Mouse (Mus musculus): ENCODE data around the gene Chmp2b. TPM values are rescaled to one million over a fixed set of nuclear protein-coding genes. Genes with fewer than 3 reads are reported as not detected.

Chmp2b gene
- 194 and 213 TPM in 2 replicates for polyA plus RNA-seq (2015; fragmentation: Nextera tagmentation; extraction: Ambion mirVana)

DNA sequence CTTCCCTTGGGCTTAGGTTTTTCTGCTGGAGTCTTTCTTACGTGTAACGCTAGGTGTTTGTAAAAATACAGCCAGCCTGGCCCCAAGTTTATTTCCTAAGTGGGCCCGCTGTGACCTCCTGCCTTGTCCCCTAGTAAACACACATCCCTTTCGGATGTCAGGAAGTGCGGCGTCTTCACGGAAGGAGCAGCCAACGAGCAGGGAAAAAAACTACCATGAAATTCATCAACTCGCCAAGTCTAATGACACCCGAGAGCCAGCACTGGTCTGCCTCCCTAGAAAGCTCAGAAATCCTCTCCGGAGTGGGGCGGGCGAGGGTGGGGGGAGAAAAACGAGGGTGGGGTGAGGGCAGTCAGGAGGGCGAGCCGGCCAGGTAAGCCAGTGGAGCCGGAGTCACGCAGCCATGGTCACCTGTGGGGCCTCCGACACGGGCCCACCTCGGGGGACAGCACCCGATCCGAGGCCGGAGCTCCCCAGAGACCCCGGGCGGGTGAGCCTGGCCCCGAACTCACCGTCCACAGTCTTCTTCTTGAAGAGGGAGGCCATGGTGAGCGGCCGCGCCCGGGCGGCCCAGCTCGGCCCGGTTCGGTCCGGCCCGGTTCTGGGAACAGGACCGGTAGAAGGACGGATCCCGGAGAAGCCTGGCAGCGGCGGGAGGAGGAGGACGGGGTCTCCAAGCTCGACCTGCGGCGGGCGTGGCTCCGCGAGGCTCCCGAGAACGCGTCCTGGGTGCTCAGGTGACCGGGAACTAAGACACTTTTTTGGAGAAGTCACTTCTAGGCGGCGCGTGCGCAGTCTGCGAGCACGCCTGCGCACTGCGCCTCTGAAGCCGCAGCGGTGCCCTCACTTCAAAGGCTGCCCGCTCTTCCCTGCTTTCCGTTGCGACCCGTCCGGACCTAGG lies at the start of gene Chmp2b:
Gene Chmp2b, minus strand, starts transcription at position 764 of the 901 bp plus-strand sequence.
- Histone ChIP-seq H3K4me2 (peak within 1 kb of the TSS; percentile 86), H3K9ac (peak within 1 kb of the TSS; percentile 94), H3K27me3 (no peaks in the 10 kb centered on the region), H3K4me3 (peak within 1 kb of the TSS; percentile 98), H3K27ac (replicated peaks) (peak within 1 kb of the TSS; percentile 84), H3K36me3 (0 out of 2 replicates have a peak, but pooled peaks cover 3% of the 10 kb centered on the region), H3K9me3 (no peaks in the 10 kb centered on the region), H3K4me1 (replicated peaks) (peaks cover 34% of the 10 kb centered on the region)
- WGBS, result under 1% methylated on average over 69 of the region's 69 CpGs
- ATAC-seq (ENCODE audit: low read depth), result peak; percentile 90

DNA sequence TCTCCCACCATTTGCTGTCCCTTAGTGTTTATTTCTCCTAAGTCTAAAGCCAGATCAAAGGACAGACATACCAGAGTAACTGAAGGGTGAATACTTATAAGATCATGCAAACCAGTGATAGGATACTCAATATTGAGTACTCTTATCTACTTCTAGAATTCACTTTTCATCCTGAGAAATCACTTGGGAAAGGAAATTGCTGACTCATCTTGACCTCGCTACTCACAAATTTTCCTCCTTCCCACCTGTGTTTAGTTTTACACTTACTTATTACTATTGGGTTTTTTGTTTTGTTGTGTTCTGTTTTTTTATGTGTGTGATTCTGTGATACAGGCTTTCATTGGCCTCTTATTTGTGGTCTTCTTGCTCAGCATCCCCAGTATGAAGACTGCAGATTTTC lies 49.2 kb upstream of the Chmp2b start:
- WGBS, result 78% methylated on average over 1 of the region's 1 CpGs
- ATAC-seq (ENCODE audit: low read depth), result no peak

DNA sequence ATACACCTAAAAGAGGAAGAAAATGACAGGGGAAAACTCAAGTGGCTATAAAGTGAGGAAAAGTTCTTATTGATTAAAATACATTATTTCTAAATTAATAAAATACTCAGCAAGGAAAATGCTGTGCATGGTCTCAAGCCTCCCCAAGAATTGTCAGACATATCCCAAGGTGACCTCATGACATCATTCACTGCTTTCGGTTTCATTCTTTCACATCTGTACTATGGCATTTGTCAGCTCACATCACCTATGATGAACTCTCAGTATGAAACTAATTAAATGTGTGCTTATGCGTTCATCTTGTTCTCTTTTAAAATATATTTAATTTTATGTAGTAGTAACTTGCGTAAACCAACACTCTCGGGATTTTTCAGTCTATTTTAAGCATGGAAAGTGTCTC lies 38.3 kb upstream of the Chmp2b start:
- WGBS, result 79% methylated on average over 4 of the region's 4 CpGs
- no peak overlapping the region for H3K9ac ChIP-seq
- no peak for ATAC-seq (ENCODE audit: low read depth)
- H3K27me3 ChIP-seq, result no peaks in the 10 kb centered on the region
- H3K27ac ChIP-seq (replicated peaks), result no peak overlapping the region
- no peaks in the 10 kb centered on the region for H3K9me3 ChIP-seq
- no peak overlapping the region for H3K4me2 ChIP-seq
- H3K36me3 ChIP-seq, result no peaks in the 10 kb centered on the region
- H3K4me3 ChIP-seq, result no peak overlapping the region
- H3K4me1 ChIP-seq (replicated peaks), result no peaks in the 10 kb centered on the region

More for the DNA sequence above, 49.2 kb upstream of the Chmp2b start:
- Histone ChIP-seq H3K36me3 (no peaks in the 10 kb centered on the region), H3K4me3 (no peak overlapping the region), H3K9me3 (no peaks in the 10 kb centered on the region), H3K4me1 (replicated peaks) (no peaks in the 10 kb centered on the region), H3K4me2 (no peak overlapping the region), H3K9ac (no peak overlapping the region), H3K27ac (replicated peaks) (no peak overlapping the region), H3K27me3 (no peaks in the 10 kb centered on the region)

DNA sequence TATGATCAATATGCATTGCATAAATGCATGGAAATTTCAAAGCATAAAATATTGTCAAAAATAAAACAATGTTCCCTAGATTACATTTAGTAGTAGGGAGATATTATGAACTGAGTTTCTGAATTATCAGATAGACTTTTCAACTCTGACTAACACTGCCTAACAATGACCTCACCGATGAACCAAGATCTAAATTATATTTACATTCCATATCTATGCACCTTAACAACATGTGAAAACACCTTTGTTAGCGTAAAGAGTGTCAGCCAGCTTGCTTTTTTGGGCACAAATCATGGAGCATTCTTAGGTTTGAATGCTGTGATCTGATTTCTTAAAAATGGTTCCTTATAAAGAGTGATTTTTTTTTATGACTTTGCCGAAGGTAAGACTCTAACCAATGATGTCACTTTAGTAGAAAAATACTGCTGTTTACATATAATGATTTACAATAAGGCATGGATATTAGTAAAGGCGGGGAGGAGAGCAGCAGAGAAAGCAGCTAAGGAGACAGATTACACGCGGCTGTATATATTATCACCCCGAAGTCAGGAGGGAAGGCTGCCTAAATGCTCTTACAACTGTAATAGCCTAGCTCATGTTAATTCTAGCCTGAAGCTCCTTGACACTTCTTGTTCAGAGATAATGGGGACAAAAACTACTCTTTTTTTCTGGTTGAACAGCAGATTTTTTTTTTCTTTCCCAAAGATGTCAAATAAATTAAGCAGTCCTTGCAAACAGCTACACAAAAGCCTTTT lies 23.8 kb upstream of the Chmp2b start:
- 43% methylated on average over 7 of the region's 7 CpGs for WGBS
- Histone ChIP-seq H3K27ac (replicated peaks) (peak overlapping the region; percentile 43), H3K4me2 (no peak overlapping the region), H3K9me3 (no peaks in the 10 kb centered on the region), H3K36me3 (no peaks in the 10 kb centered on the region), H3K4me3 (no peak overlapping the region), H3K27me3 (no peaks in the 10 kb centered on the region), H3K9ac (no peak overlapping the region), H3K4me1 (replicated peaks) (peaks cover 8% of the 10 kb centered on the region; the same call in 1 of the 2 replicates)
- peak; percentile 74 for ATAC-seq (ENCODE audit: low read depth)

DNA sequence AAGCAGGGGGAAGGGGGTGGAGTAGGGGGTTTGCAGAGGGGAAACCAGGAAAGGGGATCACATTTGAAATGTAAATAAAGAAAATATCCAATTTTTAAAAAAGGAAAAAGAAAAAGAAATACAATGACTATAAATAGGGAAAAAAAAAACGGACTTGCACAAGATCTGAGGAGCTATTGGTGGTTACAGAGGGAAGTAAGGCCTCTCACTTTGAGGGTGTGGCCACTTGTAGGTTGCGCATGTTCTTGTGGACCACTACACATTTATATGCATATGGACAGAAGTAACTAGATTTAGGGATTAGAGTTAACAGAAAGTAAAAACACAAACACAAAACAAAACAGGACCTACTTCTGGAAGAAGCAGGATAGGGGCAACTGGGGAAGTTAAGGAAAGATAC lies 23.2 kb upstream of the Chmp2b start:
- H3K4me2 ChIP-seq, result no peak overlapping the region
- WGBS, result 89% methylated on average over 2 of the region's 2 CpGs

GRCm38 (mm10) chr16:65577298-65578029 lies 14.9 kb upstream of the Chmp2b start:
- Histone ChIP-seq H3K9ac (no peak overlapping the region), H3K27ac (replicated peaks) (peak overlapping the region; percentile 72; the same call in 1 of the 2 replicates), H3K36me3 (no peaks in the 10 kb centered on the region), H3K4me1 (replicated peaks) (no peaks in the 10 kb centered on the region), H3K4me2 (no peak overlapping the region), H3K9me3 (no peaks in the 10 kb centered on the region), H3K4me3 (no peak overlapping the region), H3K27me3 (no peaks in the 10 kb centered on the region)
- no peak for ATAC-seq (ENCODE audit: low read depth)
- WGBS, result 37% methylated on average over 6 of the region's 6 CpGs

More for the DNA sequence above, 23.2 kb upstream of the Chmp2b start:
- Histone ChIP-seq H3K27ac (replicated peaks) (no peak overlapping the region), H3K36me3 (no peaks in the 10 kb centered on the region), H3K4me1 (replicated peaks) (peaks cover 8% of the 10 kb centered on the region; the same call in 1 of the 2 replicates), H3K9ac (no peak overlapping the region), H3K9me3 (no peaks in the 10 kb centered on the region), H3K4me3 (no peak overlapping the region), H3K27me3 (no peaks in the 10 kb centered on the region)
- ATAC-seq (ENCODE audit: low read depth), result no peak

GRCm38 (mm10) chr16:65568853-65569252 lies 6.3 kb upstream of the Chmp2b start:
- Histone ChIP-seq H3K36me3 (no peaks in the 10 kb centered on the region), H3K4me2 (no peak overlapping the region), H3K27me3 (no peaks in the 10 kb centered on the region), H3K4me3 (no peak overlapping the region), H3K27ac (replicated peaks) (no peak overlapping the region), H3K4me1 (replicated peaks) (peaks cover 11% of the 10 kb centered on the region), H3K9ac (no peak overlapping the region), H3K9me3 (no peaks in the 10 kb centered on the region)
- WGBS, result 84% methylated on average over 4 of the region's 4 CpGs
- ATAC-seq (ENCODE audit: low read depth), result no peak

GRCm38 (mm10) chr16:65564951-65565350 lies 2.4 kb upstream of the Chmp2b start:
- H3K4me2 ChIP-seq, result no peak overlapping the region
- WGBS, result 85% methylated on average over 1 of the region's 1 CpGs

GRCm38 (mm10) chr16:65564306-65564705 lies 1.8 kb upstream of the Chmp2b start:
- no peaks in the 10 kb centered on the region for H3K9me3 ChIP-seq
- peak overlapping the region; percentile 56; the same call in 1 of the 2 replicates for H3K27ac ChIP-seq (replicated peaks)
- ATAC-seq (ENCODE audit: low read depth), result peak; percentile 33
- no peak overlapping the region for H3K4me2 ChIP-seq
- peaks cover 32% of the 10 kb centered on the region for H3K4me1 ChIP-seq (replicated peaks)
- WGBS, result 15% methylated on average over 8 of the region's 8 CpGs
- H3K4me3 ChIP-seq, result no peak overlapping the region
- H3K36me3 ChIP-seq, result no peaks in the 10 kb centered on the region
- no peaks in the 10 kb centered on the region for H3K27me3 ChIP-seq
- no peak overlapping the region for H3K9ac ChIP-seq

More at GRCm38 (mm10) chr16:65564951-65565350, 2.4 kb upstream of the Chmp2b start:
- Histone ChIP-seq H3K9ac (no peak overlapping the region), H3K27me3 (no peaks in the 10 kb centered on the region), H3K36me3 (no peaks in the 10 kb centered on the region), H3K4me1 (replicated peaks) (peaks cover 25% of the 10 kb centered on the region), H3K4me3 (no peak overlapping the region), H3K27ac (replicated peaks) (0 out of 2 replicates have a peak overlapping the region, but pooled peaks have one; percentile 46), H3K9me3 (no peaks in the 10 kb centered on the region)
- ATAC-seq (ENCODE audit: low read depth), result no peak

GRCm38 (mm10) chr16:65562864-65563206 lies 309 bp upstream of the Chmp2b start:
- H3K9me3 ChIP-seq, result no peaks in the 10 kb centered on the region
- peak overlapping the region; percentile 84 for H3K27ac ChIP-seq (replicated peaks)
- peaks cover 34% of the 10 kb centered on the region for H3K4me1 ChIP-seq (replicated peaks)
- H3K4me3 ChIP-seq, result peak overlapping the region; percentile 98
- peak overlapping the region; percentile 94 for H3K9ac ChIP-seq
- peak; percentile 71 for ATAC-seq (ENCODE audit: low read depth)
- no peaks in the 10 kb centered on the region for H3K36me3 ChIP-seq
- H3K4me2 ChIP-seq, result peak overlapping the region; percentile 86
- 0% methylated on average over 10 of the region's 10 CpGs for WGBS
- no peaks in the 10 kb centered on the region for H3K27me3 ChIP-seq

- peaks cover 34% of the 10 kb centered on the region for H3K4me1 ChIP-seq (replicated peaks)
- H3K27me3 ChIP-seq, result no peaks in the 10 kb centered on the region
- 15% methylated on average over 8 of the region's 8 CpGs for WGBS
- H3K4me2 ChIP-seq, result peak overlapping the region; percentile 86
- H3K4me3 ChIP-seq, result peak overlapping the region; percentile 98
- peak overlapping the region; percentile 84 for H3K27ac ChIP-seq (replicated peaks)
- 0 out of 2 replicates have a peak, but pooled peaks cover 3% of the 10 kb centered on the region for H3K36me3 ChIP-seq
- ATAC-seq (ENCODE audit: low read depth), result peak; percentile 21; the same call in 1 of the 2 replicates
- H3K9ac ChIP-seq, result peak overlapping the region; percentile 94
- H3K9me3 ChIP-seq, result no peaks in the 10 kb centered on the region
Observed at GRCm38 (mm10) chr16:65560996-65561962, 1.2 kb downstream of the Chmp2b start.
